In the genomic region with DNA sequence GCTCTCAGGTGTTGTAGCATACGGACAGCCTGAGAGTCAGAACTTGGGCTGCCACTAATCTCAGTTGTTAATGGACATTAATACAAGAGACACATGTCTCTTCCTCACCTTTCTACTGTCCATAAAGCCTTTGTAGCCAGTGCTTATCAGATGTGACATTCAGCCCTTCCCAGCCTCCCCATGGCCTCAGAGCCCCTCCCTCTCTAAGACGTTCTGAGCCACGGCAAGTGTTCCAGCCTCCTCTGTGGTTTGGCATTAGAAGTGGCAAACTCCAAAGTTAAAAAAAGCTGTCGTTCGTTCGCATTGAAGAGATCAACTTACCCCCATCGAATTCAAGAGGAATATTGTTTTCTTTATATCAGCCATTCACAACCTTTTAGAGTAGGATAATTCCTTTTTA, we compare ENCODE assay signal across 19 mouse cellular contexts. TPM values are rescaled to one million over a fixed set of nuclear protein-coding genes. Genes with fewer than 3 reads are reported as not detected.
DNase-seq lines count a peak whose midpoint lies in the region; ATAC-seq lines count a peak whose summit lies in the region.
"Had no signal": no experiment of that assay in that cellular context is flagged by ENCODE, and none has a peak within 500 bp of the region (broad histone marks: within the 10 kb centered on the region; RNA-seq: fewer than 3 reads in every experiment).

No protein-coding gene starts in this region.

- peaks cover 6% of the 10 kb centered on the region; the same call in 1 of the 2 replicates for H3K36me3 ChIP-seq in heart, embryonic 12.5 days
- peaks cover 82% of the 10 kb centered on the region for H3K36me3 ChIP-seq in megakaryocyte, embryonic 14.5 days (replicated peaks; ENCODE audit: low read length)
- H3K36me3 ChIP-seq: embryonic facial prominence, embryonic 13.5 days; forebrain, embryonic 12.5 days; intestine, embryonic 15.5 days had no signal

- WGBS in heart, embryonic 12.5 days, result 66% methylated on average over 7 of the region's 7 CpGs

- no peak overlapping the region for H3K9ac ChIP-seq in heart, embryonic 12.5 days
- H3K9ac ChIP-seq: embryonic facial prominence, embryonic 13.5 days; forebrain, embryonic 12.5 days; hindbrain, embryonic 14.5 days; intestine, embryonic 15.5 days had no signal

- no peak for ATAC-seq in heart, embryonic 12.5 days (ENCODE audit: insufficient number of reproducible peaks, low FRiP score)
- ATAC-seq in megakaryocyte, adult 5-6 weeks (ENCODE audit: poor library complexity, severe bottlenecking), result no peak
- ATAC-seq in megakaryocyte-erythroid progenitor cell, adult 5-6 weeks (replicated peaks; ENCODE audit: low FRiP score, low TSS enrichment, poor library complexity, severe bottlenecking), result peak; percentile 79
- ATAC-seq: forebrain, embryonic 16.5 days; intestine, embryonic 15.5 days had no signal

- DNase-seq in heart, adult 11 months, result no peak
- DNase-seq in cerebellum, postnatal 36 days, result no peak
- DNase-seq: adrenal gland, postnatal 10 days; cerebellum, adult 11 months; cerebellum, adult 8-10 months; cerebellum, postnatal 14 days; gastrocnemius, postnatal 14 days; heart, postnatal 10 days had no signal

- no peak overlapping the region for H3K4me3 ChIP-seq in heart, embryonic 12.5 days
- peak overlapping the region; percentile 74 for H3K4me3 ChIP-seq in megakaryocyte, embryonic 14.5 days (replicated peaks)
- H3K4me3 ChIP-seq: embryonic facial prominence, embryonic 13.5 days; forebrain, embryonic 12.5 days; hindbrain, embryonic 10.5 days; intestine, embryonic 15.5 days had no signal

- H3K27ac ChIP-seq in heart, embryonic 12.5 days (ENCODE audit: poor library complexity, severe bottlenecking), result 0 out of 2 replicates have a peak overlapping the region, but pooled peaks have one; percentile 35
- H3K27ac ChIP-seq: embryonic facial prominence, embryonic 13.5 days; forebrain, embryonic 12.5 days; hindbrain, embryonic 10.5 days; hindbrain, embryonic 14.5 days; intestine, embryonic 15.5 days had no signal

- H3K4me1 ChIP-seq in heart, embryonic 12.5 days (replicated peaks), result peaks cover 80% of the 10 kb centered on the region
- peaks cover 100% of the 10 kb centered on the region for H3K4me1 ChIP-seq in megakaryocyte, embryonic 14.5 days

- H3K27me3 ChIP-seq in heart, embryonic 12.5 days (replicated peaks), result no peaks in the 10 kb centered on the region
- no peaks in the 10 kb centered on the region for H3K27me3 ChIP-seq in megakaryocyte, embryonic 14.5 days (replicated peaks)
- H3K27me3 ChIP-seq: embryonic facial prominence, embryonic 13.5 days; forebrain, embryonic 12.5 days; intestine, embryonic 15.5 days had no signal

- no peaks in the 10 kb centered on the region for H3K9me3 ChIP-seq in heart, embryonic 12.5 days (replicated peaks)
- H3K9me3 ChIP-seq in megakaryocyte, embryonic 14.5 days, result no peaks in the 10 kb centered on the region
- H3K9me3 ChIP-seq: embryonic facial prominence, embryonic 13.5 days; forebrain, embryonic 12.5 days; hindbrain, embryonic 10.5 days; intestine, embryonic 15.5 days had no signal

- H3K4me2 ChIP-seq in heart, embryonic 12.5 days, result no peak overlapping the region
- H3K4me2 ChIP-seq: embryonic facial prominence, embryonic 13.5 days; forebrain, embryonic 12.5 days; heart, embryonic 11.5 days; hindbrain, embryonic 14.5 days; intestine, embryonic 15.5 days had no signal

RNA-seq across cellular contexts. Expression of a gene that starts 21.8 kb away (rescaled TPM):
- 23.1 and 23.3 TPM in 2 replicates for polyA plus RNA-seq in heart, embryonic 12.5 days (2016; fragmentation: Nextera tagmentation; extraction: Ambion mirVana)
- polyA plus RNA-seq in megakaryocyte, embryonic 14.5 days (2012; ENCODE audit: insufficient read depth, low replicate concordance), result 52.8 and 186 TPM in 2 replicates
- total RNA-seq in megakaryocyte, adult 5-6 weeks (2015), result 12.3 and 12.7 TPM in 2 replicates
- total RNA-seq in megakaryocyte, adult 5-6 weeks (2017), result 14.6 and 18.0 TPM in 2 replicates
- total RNA-seq in megakaryocyte-erythroid progenitor cell, adult 5-6 weeks (2014; fragmentation: Nextera tagmentation), result 34.9 and 41.6 TPM in 2 replicates
- total RNA-seq in megakaryocyte-erythroid progenitor cell, adult 5-6 weeks (2017), result 36.5 and 45.9 TPM in 2 replicates
